Mouse (Mus musculus) brain, embryonic 14.5 days (tissue): Measurements from ENCODE around the gene Zfp408. TPM values are rescaled to one million over a fixed set of nuclear protein-coding genes. Genes with fewer than 3 reads are reported as not detected.
A peak's percentile ranks its signal among the peaks of the same experiment; 100 is the strongest.
"Not testable (repeated sequence)": the region's sequence is repeated elsewhere in the genome, so short reads cannot be mapped to it uniquely, and the experiment has no call there.

ENCODE experiments used
- DNase-seq: peaks from one replicate; pipeline ENCODE4 v3.0.0-alpha.2; 2011; ENCODE audit warnings: low read depth
- CTCF ChIP-seq: fragments of 200-500 bp; IDR thresholded peaks from 2 replicates; pipeline ENCODE4 v1.5.1; 2012; ENCODE audit warnings: inconsistent platforms, mild to moderate bottlenecking, moderate library complexity, borderline replicate concordance; ENCODE audit not compliant: insufficient read depth, insufficient read length; ENCODE audit errors: extremely low read depth
- POLR2A ChIP-seq: fragments of 200-500 bp; IDR thresholded peaks from 2 replicates; pipeline ENCODE4 v1.6.1; 2012; ENCODE audit warnings: mild to moderate bottlenecking, inconsistent platforms, borderline replicate concordance; ENCODE audit not compliant: poor library complexity, insufficient read depth, insufficient read length, severe bottlenecking; ENCODE audit errors: extremely low read depth
- polyA plus RNA-seq: library from polyadenylated mRNA; depleted of rRNA; stranded (reverse); fragments of >200 nt; gene quantifications from 2 replicates; pipeline ENCODE4 v1.2.3, GENCODE M21; 2012; rRNA removed

Zfp408 gene
- polyA plus RNA-seq, 1 experiment, result 27.3 TPM

DNA sequence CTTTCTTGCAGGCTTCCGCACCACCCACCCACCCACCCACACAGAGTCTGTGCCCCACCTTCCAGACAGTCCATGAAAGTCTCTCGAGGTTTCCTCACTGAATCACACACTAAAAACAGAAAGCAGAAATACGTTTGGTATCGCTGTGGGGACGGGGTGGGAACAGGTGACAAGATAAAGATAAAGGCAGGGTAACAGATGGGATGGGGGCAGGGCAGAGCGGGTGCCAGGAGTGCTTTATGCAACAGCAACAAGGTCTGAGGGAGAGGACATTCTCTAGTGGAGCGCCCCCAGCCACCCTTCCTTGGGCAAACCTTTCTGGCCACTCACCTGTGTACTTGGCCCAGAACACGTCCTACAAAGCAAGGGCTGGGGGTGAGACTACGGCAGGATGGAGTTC, 14.8 kb downstream of the Zfp408 start:
- TF ChIP-seq CTCF (no peak), POLR2A (no peak)
- DNase-seq, result no peak

DNA sequence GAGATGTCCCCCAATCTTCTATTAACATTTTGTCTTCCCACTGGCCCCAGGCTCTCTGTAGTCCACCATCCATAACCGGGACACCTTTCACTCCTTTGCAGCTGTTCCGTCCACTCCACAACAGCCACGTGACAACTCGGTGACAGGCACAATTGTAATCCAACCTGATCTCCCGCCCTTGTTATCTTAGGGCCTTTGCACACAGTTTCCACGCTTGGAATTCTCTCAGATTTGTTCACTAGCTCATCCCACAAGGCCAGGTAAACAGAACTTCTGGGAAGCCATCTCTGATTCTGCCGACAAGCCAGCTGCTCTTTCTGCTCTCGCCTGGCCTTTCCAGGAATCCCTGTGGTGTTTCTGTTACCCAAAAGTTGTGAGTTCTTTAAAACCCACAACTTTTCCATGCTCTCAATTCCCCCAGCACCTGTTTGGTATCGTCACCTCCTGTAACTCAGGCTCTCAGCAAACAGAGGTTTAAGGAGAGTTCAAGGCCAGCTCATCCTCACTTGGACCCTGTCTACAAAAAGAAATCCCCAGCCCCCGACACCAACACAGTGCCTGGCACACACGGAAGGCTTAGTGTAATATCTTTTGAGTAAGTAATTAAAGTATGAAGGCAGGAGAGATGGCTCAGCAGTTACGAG, 16.1 kb downstream of the Zfp408 start:
- TF ChIP-seq POLR2A, result no peak

DNA sequence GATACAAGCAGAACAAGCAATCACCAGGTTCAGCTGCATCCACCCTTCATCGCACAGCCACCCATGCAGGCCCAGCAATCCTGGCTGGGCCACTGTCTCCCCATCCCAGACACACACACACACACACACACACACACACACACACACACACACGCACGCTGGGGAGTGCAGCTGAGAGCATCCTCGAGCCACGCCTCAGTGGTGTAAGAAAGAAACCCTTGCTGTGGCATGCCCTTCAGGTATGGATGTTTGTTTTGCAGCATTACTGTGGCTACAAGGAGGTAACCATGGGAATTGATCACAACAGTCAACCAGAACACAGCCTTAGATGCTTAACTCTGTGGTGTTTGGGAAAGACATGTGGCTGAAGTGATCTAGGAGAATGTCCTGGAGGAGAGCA, 17.3 kb downstream of the Zfp408 start:
- no peak for DNase-seq
- no peak for TF ChIP-seq CTCF
- TF ChIP-seq POLR2A, result no peak

More for the DNA sequence above, 16.1 kb downstream of the Zfp408 start:
- DNase-seq, result no peak

DNA sequence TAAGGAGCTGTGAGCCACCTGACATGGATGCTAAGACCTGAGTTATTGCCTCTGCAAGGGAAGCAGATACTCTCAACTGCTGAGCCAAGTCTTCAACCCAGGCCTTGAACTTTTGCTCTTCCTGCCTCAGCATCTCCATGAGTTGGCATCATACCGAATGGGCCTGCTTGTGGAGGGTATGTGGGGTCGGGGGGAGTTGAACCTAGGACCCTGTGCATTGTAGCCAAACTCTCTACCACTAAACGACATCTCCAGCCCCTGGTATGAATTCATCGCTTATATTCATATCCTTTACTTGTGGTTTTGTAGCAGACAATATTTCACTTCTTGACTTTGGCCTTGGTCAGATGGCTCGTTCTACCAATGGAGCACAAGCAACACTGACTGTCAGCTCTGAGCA, 17.8 kb downstream of the Zfp408 start:
- DNase-seq, result no peak
- TF ChIP-seq CTCF (no peak), POLR2A (no peak)

DNA sequence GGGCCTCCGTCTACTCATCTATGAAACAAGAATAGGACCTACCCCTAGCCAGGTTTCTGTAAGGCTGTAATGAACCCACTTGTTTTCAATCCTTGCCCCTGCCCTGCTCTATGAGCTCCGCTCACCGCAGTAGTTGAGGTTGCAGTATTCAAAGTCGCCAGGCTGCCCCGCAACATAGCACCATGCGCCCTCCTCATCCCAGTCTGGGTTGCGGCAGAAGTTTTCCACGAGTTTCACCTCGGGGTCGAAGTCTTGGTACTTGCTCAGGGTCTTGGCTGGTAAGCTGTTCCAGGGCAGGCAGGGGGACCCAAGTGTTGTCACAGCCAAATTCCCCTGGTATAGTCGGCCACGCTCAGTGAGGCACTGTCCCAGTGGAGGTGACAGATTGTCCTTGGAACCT, 19.2 kb downstream of the Zfp408 start:
- TF ChIP-seq POLR2A (no peak), CTCF (no peak)

GRCm38 (mm10) chr2:91629682-91630081, 19.9 kb downstream of the Zfp408 start:
- no peak for DNase-seq
- TF ChIP-seq CTCF (no peak), POLR2A (no peak)

More for the DNA sequence above, 19.2 kb downstream of the Zfp408 start:
- DNase-seq, result no peak

- no peak for TF ChIP-seq POLR2A
- no peak for TF ChIP-seq CTCF
- no peak for DNase-seq
Measured at GRCm38 (mm10) chr2:91628171-91628570, 21.4 kb downstream of the Zfp408 start.

GRCm38 (mm10) chr2:91627486-91627885, 22.1 kb downstream of the Zfp408 start:
- no peak for DNase-seq
- no peak for TF ChIP-seq POLR2A
- TF ChIP-seq CTCF, result no peak

DNA sequence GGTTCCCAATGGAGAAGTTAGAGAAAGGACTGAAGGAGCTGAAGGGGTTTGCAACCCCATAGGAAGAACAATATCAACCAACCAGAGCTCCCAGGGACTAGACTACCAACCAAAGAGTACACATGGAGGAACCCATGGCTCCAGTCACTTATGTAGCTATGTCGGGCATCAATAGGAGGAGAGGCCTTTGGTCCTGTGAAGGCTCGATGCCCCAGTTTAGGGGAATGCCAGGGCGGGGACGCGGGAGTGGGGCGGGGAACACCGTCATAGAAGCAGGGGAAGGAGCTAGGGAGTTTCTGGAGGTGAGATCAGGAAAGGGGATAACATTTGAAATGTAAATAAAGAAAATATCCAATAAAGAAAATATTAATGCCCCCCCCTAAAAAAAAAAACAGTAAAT, 26.2 kb downstream of the Zfp408 start:
- not testable (repeated sequence) for DNase-seq

DNA sequence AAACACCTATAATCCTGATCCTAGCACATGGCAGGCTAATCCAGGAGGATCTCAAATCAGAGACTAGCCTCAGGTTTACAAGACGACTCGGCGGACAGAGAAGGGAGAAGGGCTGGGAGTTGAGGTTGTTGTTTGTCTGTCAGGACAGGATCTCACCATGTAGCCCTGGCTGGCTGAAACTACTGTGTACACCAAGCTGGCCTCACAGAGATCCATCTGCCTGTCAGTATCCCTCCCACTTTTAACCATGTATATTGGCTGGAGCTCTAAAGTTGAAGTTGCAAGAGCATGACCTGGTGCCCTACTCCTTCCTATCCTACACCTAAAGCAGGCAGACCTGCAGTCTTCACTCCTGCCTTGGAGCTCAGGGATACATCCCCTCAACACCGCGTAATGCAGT, 27.2 kb downstream of the Zfp408 start:
- no peak for DNase-seq
- TF ChIP-seq POLR2A, result no peak
- no peak for TF ChIP-seq CTCF

DNA sequence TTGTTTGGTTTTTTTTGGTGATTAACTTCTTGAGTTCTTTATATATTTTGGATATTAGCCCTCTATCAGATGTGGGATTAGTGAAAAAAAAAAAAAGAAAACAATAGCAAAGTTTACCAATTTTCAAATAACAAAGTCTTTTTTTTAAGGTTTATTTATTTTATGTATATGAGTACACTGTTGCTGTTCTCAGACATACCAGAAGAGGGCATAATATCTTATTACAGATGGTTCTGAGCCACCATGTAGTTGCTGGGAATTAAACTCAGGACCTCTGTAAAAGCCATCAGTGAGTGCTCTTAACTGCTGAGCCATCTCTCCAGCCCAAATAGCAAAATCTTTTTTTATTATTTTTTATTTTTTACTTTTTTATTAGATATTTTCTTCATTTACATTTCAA, 40.2 kb downstream of the Zfp408 start:
- DNase-seq, result not testable (repeated sequence)

DNA sequence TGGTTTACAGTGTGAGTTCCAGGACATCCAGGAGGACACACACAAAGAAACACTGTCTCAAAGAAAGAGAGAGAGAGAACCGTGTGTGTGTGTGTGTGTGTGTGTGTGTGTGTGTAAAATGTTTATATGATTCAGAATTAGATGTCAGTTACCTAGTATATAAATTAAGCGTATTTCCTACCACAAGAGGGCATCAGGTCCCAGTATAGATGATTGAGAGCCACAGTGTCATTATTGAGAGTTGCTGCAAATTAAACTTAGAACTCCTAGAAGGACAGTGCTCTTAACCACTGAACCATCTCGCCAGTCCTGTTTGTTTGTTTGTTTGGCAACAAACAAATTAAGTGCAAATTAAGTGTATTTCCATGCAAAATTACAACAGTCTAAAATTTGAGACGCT, 47.2 kb downstream of the Zfp408 start:
- no peak for TF ChIP-seq CTCF
- TF ChIP-seq POLR2A, result no peak
- DNase-seq, result peak; percentile 6

- no peak for DNase-seq
- no peak for TF ChIP-seq CTCF
- TF ChIP-seq POLR2A, result no peak
Measured at GRCm38 (mm10) chr2:91600475-91600874, 49.1 kb downstream of the Zfp408 start.

Other genes with a start within 250 kb of the Zfp408 start
- 82.7 and 86.3 TPM in 2 replicates for gene 1110051M20Rik, start 205.1 kb downstream of the Zfp408 start, polyA plus RNA-seq
- gene Lrp4, start 192.3 kb downstream of the Zfp408 start, polyA plus RNA-seq, result 9.0 and 12.4 TPM in 2 replicates
- 82.5 and 106 TPM in 2 replicates for gene Ckap5, start 123.0 kb downstream of the Zfp408 start, polyA plus RNA-seq
- 0.18 TPM in 2 replicates for gene F2, start 13.4 kb downstream of the Zfp408 start, polyA plus RNA-seq
- 86.5 and 90.0 TPM in 2 replicates for gene Arhgap1, start 69 bp upstream of the Zfp408 start, polyA plus RNA-seq
- 62.0 and 71.0 TPM in 2 replicates for gene Atg13, start 60.8 kb upstream of the Zfp408 start, polyA plus RNA-seq
- gene Harbi1, start 61.1 kb upstream of the Zfp408 start, polyA plus RNA-seq, result 4.6 and 8.4 TPM in 2 replicates
- 26.8 and 45.3 TPM in 2 replicates for gene Ambra1, start 80.3 kb upstream of the Zfp408 start, polyA plus RNA-seq